Mouse (Mus musculus) CH12.LX (cell line): ENCODE data around the gene Tmem258.

ENCODE experiments used
- CHD2 ChIP-seq: IDR thresholded peaks from 2 replicates; pipeline ENCODE4 v1.6.1; 2011; ENCODE audit warnings: low read length, improper control_type of control experiment
- CTCF ChIP-seq, 2 experiments: IDR thresholded peaks in 1 of 2; conservative IDR thresholded peaks in 1 of 2; 2 replicates each; pipeline ENCODE4 v1.5.1; 2011 to 2012; ENCODE audit warnings: low read depth in 2 of 2, low read length in 2 of 2, improper control_type of control experiment in 1 of 2, inconsistent platforms in 1 of 2, mild to moderate bottlenecking in 1 of 2, moderate library complexity in 1 of 2
- MAZ ChIP-seq: IDR thresholded peaks from 2 replicates; pipeline ENCODE4 v1.6.1; 2012; ENCODE audit warnings: low read depth, mild to moderate bottlenecking, inconsistent platforms, low read length, improper control_type of control experiment, moderate library complexity
- MXI1 ChIP-seq: IDR thresholded peaks from 2 replicates; pipeline ENCODE4 v1.6.1; 2011; ENCODE audit warnings: mild to moderate bottlenecking, low read depth, low read length, improper control_type of control experiment
- POLR2A ChIP-seq: IDR thresholded peaks from 2 replicates; pipeline ENCODE4 v1.6.1; 2011; ENCODE audit warnings: low read depth, mild to moderate bottlenecking, improper control_type of control experiment, low read length
- TCF12 ChIP-seq: IDR thresholded peaks from 2 replicates; pipeline ENCODE4 v1.6.1; 2014; ENCODE audit warnings: low read depth, mild to moderate bottlenecking, inconsistent platforms, low read length, improper control_type of control experiment

DNA sequence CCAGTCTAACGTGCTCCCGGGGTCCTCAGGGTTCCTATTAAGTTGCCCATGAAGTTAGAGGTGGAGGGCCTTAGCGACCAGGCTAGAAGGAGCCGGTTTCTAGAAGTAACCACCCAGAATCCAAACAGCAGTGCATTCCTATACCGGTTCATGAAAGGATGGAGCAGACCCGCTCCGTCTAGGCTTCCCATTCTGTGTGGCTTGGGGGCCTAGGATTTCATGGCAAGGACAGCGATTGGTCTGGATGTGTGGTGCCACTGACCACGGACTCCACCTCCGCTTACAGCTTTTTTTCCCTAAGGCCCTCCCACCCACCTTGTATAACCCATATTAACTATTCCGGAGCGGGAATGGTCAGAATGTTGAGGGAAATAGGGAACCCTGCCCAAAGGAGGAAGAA lies 19.7 kb upstream of the Tmem258 start:
- TF ChIP-seq CHD2: no peak
- no peak for TF ChIP-seq CTCF (conservative IDR thresholded peaks at IDR 0.05 in 1 of 2, IDR thresholded peaks at IDR 0.05 in 1 of 2; ENCODE audit: low read depth in 2 of 2, low read length in 2 of 2)
- TF ChIP-seq MAZ: no peak
- TF ChIP-seq TCF12: no peak
- no peak for TF ChIP-seq POLR2A
- TF ChIP-seq MXI1: no peak
